Mouse (Mus musculus): ENCODE results near the gene Bex6. TPM values are rescaled to one million over a fixed set of nuclear protein-coding genes. Genes with fewer than 3 reads are reported as not detected.
"Not testable (repeated sequence)": the region's sequence is repeated elsewhere in the genome, so short reads cannot be mapped to it uniquely, and the experiment has no call there.

The Bex6 gene
- total RNA-seq, 2 experiments from 2014 or later = not detected

GRCm38 (mm10) chr16:32171031-32171731, 8.4 kb upstream of the Bex6 start:
- no peak for DNase-seq
- intact Hi-C loops (cut with DNase I) = no loop called here

GRCm38 (mm10) chr16:32173401-32173800, 6.2 kb upstream of the Bex6 start:
- intact Hi-C loops (cut with DNase I) = no loop called here
- no peak for DNase-seq

- intact Hi-C loops (cut with DNase I) = no loop called here
Observed at GRCm38 (mm10) chr16:32174340-32175005, 5.2 kb upstream of the Bex6 start.

GRCm38 (mm10) chr16:32175029-32175428, 4.6 kb upstream of the Bex6 start:
- no peak for DNase-seq
- intact Hi-C loops (cut with DNase I) = no loop called here

More at GRCm38 (mm10) chr16:32174340-32175005, 5.2 kb upstream of the Bex6 start:
- no peak for DNase-seq

- DNase-seq = peak; percentile 37 to 43
- intact Hi-C loops (cut with DNase I) = no loop called here
Observed at GRCm38 (mm10) chr16:32176896-32177686, 2.5 kb upstream of the Bex6 start.

GRCm38 (mm10) chr16:32186056-32186455, 6.4 kb downstream of the Bex6 start:
- no peak for DNase-seq
- intact Hi-C loops (cut with DNase I) = no loop called here

GRCm38 (mm10) chr16:32189109-32189508, 9.5 kb downstream of the Bex6 start:
- peak; percentile 41 to 45 for DNase-seq
- intact Hi-C loops (cut with DNase I) = no loop called here

- DNase-seq = peak; percentile 45
- intact Hi-C loops (cut with DNase I) = no loop called here
Observed at GRCm38 (mm10) chr16:32190011-32190441, 10.4 kb downstream of the Bex6 start.

GRCm38 (mm10) chr16:32200256-32201003, 20.8 kb downstream of the Bex6 start:
- peak; percentile 28 to 44 for DNase-seq

GRCm38 (mm10) chr16:32201004-32201325, 21.3 kb downstream of the Bex6 start:
- peak in 1 of 2 experiments; percentile 51 for DNase-seq
- intact Hi-C loops (cut with DNase I) = loop anchor here (5.0 kb wide), 1 partner anchor 84 kb away; no protein-coding TSS in a partner anchor

More at GRCm38 (mm10) chr16:32200256-32201003, 20.8 kb downstream of the Bex6 start:
- intact Hi-C loops (cut with DNase I) = loop anchor here (5.0 kb wide), 1 partner anchor 83 kb away; no protein-coding TSS in a partner anchor

- intact Hi-C loops (cut with DNase I) = loop anchor here (5.0 kb wide), 1 partner anchor 85 kb away; no protein-coding TSS in a partner anchor
- DNase-seq = peak; percentile 61 to 73
Observed at GRCm38 (mm10) chr16:32202681-32203080, 23.1 kb downstream of the Bex6 start.

GRCm38 (mm10) chr16:32204902-32205301, 25.3 kb downstream of the Bex6 start:
- peak; percentile 54 to 61 for DNase-seq
- intact Hi-C loops (cut with DNase I) = loop anchor here (5.0 kb wide), 1 partner anchor 88 kb away; no protein-coding TSS in a partner anchor

GRCm38 (mm10) chr16:32214156-32214555, 34.5 kb downstream of the Bex6 start:
- intact Hi-C loops (cut with DNase I) = no loop called here
- no peak for DNase-seq

GRCm38 (mm10) chr16:32214804-32215576, 35.4 kb downstream of the Bex6 start:
- intact Hi-C loops (cut with DNase I) = no loop called here
- DNase-seq = peak in 1 of 2 experiments; percentile 40

GRCm38 (mm10) chr16:32221803-32222202, 42.2 kb downstream of the Bex6 start:
- intact Hi-C loops (cut with DNase I) = no loop called here

GRCm38 (mm10) chr16:32222399-32222798, 42.8 kb downstream of the Bex6 start:
- DNase-seq = no peak

More at GRCm38 (mm10) chr16:32221803-32222202, 42.2 kb downstream of the Bex6 start:
- no peak for DNase-seq

GRCm38 (mm10) chr16:32232050-32232449, 52.4 kb downstream of the Bex6 start:
- intact Hi-C loops (cut with DNase I) = not testable (repeated sequence)
- peak; percentile 45 to 53 for DNase-seq

More at GRCm38 (mm10) chr16:32222399-32222798, 42.8 kb downstream of the Bex6 start:
- intact Hi-C loops (cut with DNase I) = no loop called here
